Mouse (Mus musculus) urinary bladder, postnatal 4 days (tissue): Measurements from ENCODE around the gene Tmem11.
"Not testable (repeated sequence)": the region's sequence is repeated elsewhere in the genome, so short reads cannot be mapped to it uniquely, and the experiment has no call there.

Experiments used
- DNase-seq, 2 experiments: peaks; one replicate each; pipeline ENCODE4 v3.0.0; 2021 to 2022; ENCODE audit warnings: low spot score in 2 of 2

Tmem11 gene

GRCm38 (mm10) chr11:60886986-60887385 is 7.9 kb upstream of the Tmem11 start:
- not testable (repeated sequence) for DNase-seq

- DNase-seq, result no peak
Observed at GRCm38 (mm10) chr11:60882386-60882785, 3.3 kb upstream of the Tmem11 start.

GRCm38 (mm10) chr11:60880559-60880958 is 1.5 kb upstream of the Tmem11 start:
- no peak for DNase-seq

- no peak for DNase-seq
Observed at GRCm38 (mm10) chr11:60879423-60879822, 351 bp upstream of the Tmem11 start.

GRCm38 (mm10) chr11:60878056-60878612 is 938 bp downstream of the Tmem11 start:
- DNase-seq, result peak in 1 of 2 experiments; percentile 65

- DNase-seq, result no peak
Observed at GRCm38 (mm10) chr11:60873101-60873500, 6.0 kb downstream of the Tmem11 start.

GRCm38 (mm10) chr11:60871409-60871808 is 7.7 kb downstream of the Tmem11 start:
- DNase-seq, result no peak

- not testable (repeated sequence) for DNase-seq
Observed at GRCm38 (mm10) chr11:60869471-60869870, 9.6 kb downstream of the Tmem11 start.

- DNase-seq, result no peak
Observed at GRCm38 (mm10) chr11:60867904-60868303, 11.2 kb downstream of the Tmem11 start.

- DNase-seq, result no peak
Observed at GRCm38 (mm10) chr11:60867456-60867855, 11.6 kb downstream of the Tmem11 start.

- DNase-seq, result no peak
Observed at GRCm38 (mm10) chr11:60866021-60866420, 13.1 kb downstream of the Tmem11 start.

- DNase-seq, result no peak
Observed at GRCm38 (mm10) chr11:60864916-60865315, 14.2 kb downstream of the Tmem11 start.

- DNase-seq, result no peak
Observed at GRCm38 (mm10) chr11:60864166-60864565, 14.9 kb downstream of the Tmem11 start.

GRCm38 (mm10) chr11:60863196-60863595 is 15.9 kb downstream of the Tmem11 start:
- DNase-seq, result no peak

- no peak for DNase-seq
Observed at GRCm38 (mm10) chr11:60861993-60862392, 17.1 kb downstream of the Tmem11 start.

GRCm38 (mm10) chr11:60856587-60856986 is 22.5 kb downstream of the Tmem11 start:
- DNase-seq, result no peak

GRCm38 (mm10) chr11:60845415-60845814 is 33.7 kb downstream of the Tmem11 start:
- DNase-seq, result no peak

- no peak for DNase-seq
Observed at GRCm38 (mm10) chr11:60843412-60843811, 35.7 kb downstream of the Tmem11 start.

GRCm38 (mm10) chr11:60841467-60842200 is 37.4 kb downstream of the Tmem11 start:
- no peak for DNase-seq

GRCm38 (mm10) chr11:60837644-60838406 is 41.2 kb downstream of the Tmem11 start:
- no peak for DNase-seq

GRCm38 (mm10) chr11:60836897-60837296 is 42.2 kb downstream of the Tmem11 start:
- DNase-seq, result no peak

- peak; percentile 71 to 74 for DNase-seq
Observed at GRCm38 (mm10) chr11:60830433-60831052, 48.5 kb downstream of the Tmem11 start, which contains the start of gene Dhrs7b. Gene Dhrs7b (plus strand): TSS chr11:60830631.
